Mouse (Mus musculus) adrenal gland, adult (tissue): ENCODE measurements at regions not wholly inside any gene's neighbourhood (a gene's known extent, or its start where the extent isn't known, plus 50 kb on each side); places are given as distances from the start of the nearest gene placed in this dataset.

Experiments used
- DNase-seq, 2 experiments: peaks; one replicate each; pipeline ENCODE4 v3.0.0; 2022 to 2023; ENCODE audit warnings: low spot score in 1 of 2; ENCODE audit not compliant: inconsistent age in 2 of 2

GRCm38 (mm10) chr3:143242691-143243090, 360.9 kb upstream of the Pkn2 start:
- no peak for DNase-seq

- DNase-seq, result no peak
These were observed 359.0 kb upstream of the Pkn2 start for GRCm38 (mm10) chr3:143240545-143241383.

GRCm38 (mm10) chr3:143238546-143238945, 356.7 kb upstream of the Pkn2 start:
- DNase-seq, result no peak

GRCm38 (mm10) chr3:143223999-143224729, 342.4 kb upstream of the Pkn2 start:
- no peak for DNase-seq

GRCm38 (mm10) chr3:143193263-143193970, 311.6 kb upstream of the Pkn2 start:
- DNase-seq, result no peak

- peak in 1 of 2 experiments; percentile 22 for DNase-seq
These were observed 307.1 kb upstream of the Pkn2 start for GRCm38 (mm10) chr3:143188931-143189330.

GRCm38 (mm10) chr3:143173971-143174370, 292.2 kb upstream of the Pkn2 start:
- no peak for DNase-seq

- DNase-seq, result no peak
These were observed 280.6 kb upstream of the Pkn2 start for GRCm38 (mm10) chr3:143162444-143162843.

- DNase-seq, result no peak
These were observed 280.2 kb upstream of the Pkn2 start for GRCm38 (mm10) chr3:143161993-143162392.

- DNase-seq, result peak in 1 of 2 experiments; percentile 47
These were observed 276.8 kb upstream of the Pkn2 start for GRCm38 (mm10) chr3:143158568-143158967.

GRCm38 (mm10) chr3:143156733-143157524, 275.1 kb upstream of the Pkn2 start:
- DNase-seq, result no peak

- DNase-seq, result no peak
These were observed 274.4 kb upstream of the Pkn2 start for GRCm38 (mm10) chr3:143156174-143156573.

- peak; percentile 30 to 65 for DNase-seq
These were observed 273.8 kb upstream of the Pkn2 start for GRCm38 (mm10) chr3:143155556-143155955.

- no peak for DNase-seq
These were observed 265.7 kb upstream of the Pkn2 start for GRCm38 (mm10) chr3:143147471-143147870.

- DNase-seq, result no peak
These were observed 257.1 kb upstream of the Pkn2 start for GRCm38 (mm10) chr3:143138952-143139351.

- no peak for DNase-seq
These were observed 252.7 kb upstream of the Pkn2 start for GRCm38 (mm10) chr3:143134528-143134927.

GRCm38 (mm10) chr3:143107733-143108291, 226.0 kb upstream of the Pkn2 start:
- no peak for DNase-seq

- DNase-seq, result no peak
These were observed 222.9 kb upstream of the Pkn2 start for GRCm38 (mm10) chr3:143104734-143105133.

GRCm38 (mm10) chr3:143103333-143103732, 221.5 kb upstream of the Pkn2 start:
- peak in 1 of 2 experiments; percentile 40 for DNase-seq
